Mouse (Mus musculus): ENCODE measurements around the gene Ppp3r1. TPM values are rescaled to one million over a fixed set of nuclear protein-coding genes. Genes with fewer than 3 reads are reported as not detected.

Ppp3r1 gene
- total and polyA plus RNA-seq, 2 experiments = 15.1 to 21.4 TPM

- Histone ChIP-seq H3K9ac (ENCODE audit: low read depth, low read length) (no peak overlapping the region), H3K79me2 (ENCODE audit: control insufficient read depth, insufficient read depth, low read length) (peaks cover 35% of the 10 kb centered on the region), H3K4me1 (ENCODE audit: control insufficient read depth, insufficient read depth, low read length) (peaks cover 14% of the 10 kb centered on the region), H3K4me3 (ENCODE audit: insufficient read depth, low read depth, low read length) (no peak overlapping the region), H3K27me3 (ENCODE audit: control insufficient read depth, insufficient read depth, low read length) (no peaks in the 10 kb centered on the region), H3K36me3 (ENCODE audit: control insufficient read depth, insufficient read depth, low read length) (no peaks in the 10 kb centered on the region), H3K27ac (replicated peaks; ENCODE audit: insufficient read depth, low read depth, low read length) (no peak overlapping the region)
- no peak for DNase-seq (ENCODE audit: extremely low read depth, low read depth, low spot score)
- WGBS = 86% methylated on average over 4 of the region's 4 CpGs
- TF ChIP-seq CTCF (IDR thresholded peaks at IDR 0.05; ENCODE audit: low read depth, low read length) (no peak), POLR2A (IDR thresholded peaks at IDR 0.05; ENCODE audit: extremely low read depth, insufficient read depth, low read length) (no peak)
Observed at GRCm38 (mm10) chr11:17172300-17172699, 13.2 kb downstream of the Ppp3r1 start.

DNA sequence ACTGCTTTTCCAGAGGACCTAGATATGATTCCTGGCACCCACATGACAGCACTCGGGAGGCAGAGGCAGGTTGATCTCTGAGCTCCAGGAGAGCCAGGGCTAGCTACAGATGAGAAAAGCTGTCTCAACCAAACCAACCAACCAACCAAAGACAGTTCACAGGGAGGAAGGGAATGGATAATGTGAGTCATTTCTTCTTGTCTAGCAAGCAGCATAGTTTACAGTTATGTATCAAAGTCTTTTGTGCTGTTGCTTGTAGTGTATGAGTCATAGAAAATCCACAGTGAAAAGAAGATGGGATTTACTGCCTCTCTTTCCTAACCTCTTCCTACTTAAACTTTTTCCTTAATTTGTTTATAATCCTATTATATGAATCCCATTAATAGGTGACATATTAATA is 17.6 kb downstream of the Ppp3r1 start:
- no peak overlapping the region for H3K4me3 ChIP-seq (ENCODE audit: insufficient read depth, low read depth, low read length)
- TF ChIP-seq CTCF (IDR thresholded peaks at IDR 0.05; ENCODE audit: low read depth, low read length) = no peak
- TF ChIP-seq POLR2A (IDR thresholded peaks at IDR 0.05; ENCODE audit: extremely low read depth, insufficient read depth, low read length) = no peak
- no peak for DNase-seq (ENCODE audit: extremely low read depth, low read depth, low spot score)
- H3K79me2 ChIP-seq (ENCODE audit: control insufficient read depth, insufficient read depth, low read length) = peaks cover 41% of the 10 kb centered on the region
- H3K4me1 ChIP-seq (ENCODE audit: control insufficient read depth, insufficient read depth, low read length) = no peaks in the 10 kb centered on the region; the same call in 1 of the 2 replicates
- H3K27ac ChIP-seq (replicated peaks; ENCODE audit: insufficient read depth, low read depth, low read length) = no peak overlapping the region
- H3K27me3 ChIP-seq (ENCODE audit: control insufficient read depth, insufficient read depth, low read length) = no peaks in the 10 kb centered on the region
- H3K9ac ChIP-seq (ENCODE audit: low read depth, low read length) = no peak overlapping the region
- 97% methylated on average over 1 of the region's 1 CpGs for WGBS
- no peaks in the 10 kb centered on the region for H3K36me3 ChIP-seq (ENCODE audit: control insufficient read depth, insufficient read depth, low read length)

DNA sequence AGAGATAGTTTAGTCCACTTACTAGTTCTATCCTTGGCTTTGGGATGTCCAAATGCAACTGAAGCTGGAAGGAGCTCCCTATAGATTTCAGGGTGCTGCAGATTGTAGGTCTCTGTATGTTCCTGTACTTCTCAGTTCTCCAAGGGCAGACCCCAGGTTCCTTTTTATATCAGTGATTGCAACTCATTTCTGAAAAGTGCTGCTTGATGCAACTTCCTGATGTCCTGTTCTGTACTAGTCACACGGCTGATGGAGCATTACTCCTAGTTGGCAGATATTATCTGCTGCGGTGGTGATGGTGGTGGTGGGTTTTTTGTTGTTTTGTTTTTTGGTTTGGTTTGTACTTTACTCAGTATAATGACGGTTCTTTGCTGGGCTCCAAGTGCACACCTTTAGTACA is 21.7 kb downstream of the Ppp3r1 start:
- Histone ChIP-seq H3K4me3 (ENCODE audit: insufficient read depth, low read depth, low read length) (no peak overlapping the region), H3K79me2 (ENCODE audit: control insufficient read depth, insufficient read depth, low read length) (peaks cover 24% of the 10 kb centered on the region), H3K9ac (ENCODE audit: low read depth, low read length) (no peak overlapping the region), H3K36me3 (ENCODE audit: control insufficient read depth, insufficient read depth, low read length) (no peaks in the 10 kb centered on the region; the same call in 1 of the 2 replicates), H3K27me3 (ENCODE audit: control insufficient read depth, insufficient read depth, low read length) (no peaks in the 10 kb centered on the region), H3K27ac (replicated peaks; ENCODE audit: insufficient read depth, low read depth, low read length) (no peak overlapping the region), H3K4me1 (ENCODE audit: control insufficient read depth, insufficient read depth, low read length) (no peaks in the 10 kb centered on the region; the same call in 1 of the 2 replicates)
- DNase-seq (ENCODE audit: extremely low read depth, low read depth, low spot score) = no peak
- WGBS = 72% methylated on average over 3 of the region's 3 CpGs
- TF ChIP-seq POLR2A (IDR thresholded peaks at IDR 0.05; ENCODE audit: extremely low read depth, insufficient read depth, low read length) (no peak), CTCF (IDR thresholded peaks at IDR 0.05; ENCODE audit: low read depth, low read length) (no peak)

GRCm38 (mm10) chr11:17181807-17182206 is 22.7 kb downstream of the Ppp3r1 start, which contains the start of gene Wdr92:
TSS of gene Wdr92 (plus strand) at chr11:17182107.
- TF ChIP-seq CTCF (IDR thresholded peaks at IDR 0.05; ENCODE audit: low read depth, low read length) (no peak), POLR2A (IDR thresholded peaks at IDR 0.05; ENCODE audit: extremely low read depth, insufficient read depth, low read length) (no peak)
- 74% methylated on average over 3 of the region's 3 CpGs for WGBS
- H3K9ac ChIP-seq (ENCODE audit: low read depth, low read length) = no peak within 1 kb of the TSS

DNA sequence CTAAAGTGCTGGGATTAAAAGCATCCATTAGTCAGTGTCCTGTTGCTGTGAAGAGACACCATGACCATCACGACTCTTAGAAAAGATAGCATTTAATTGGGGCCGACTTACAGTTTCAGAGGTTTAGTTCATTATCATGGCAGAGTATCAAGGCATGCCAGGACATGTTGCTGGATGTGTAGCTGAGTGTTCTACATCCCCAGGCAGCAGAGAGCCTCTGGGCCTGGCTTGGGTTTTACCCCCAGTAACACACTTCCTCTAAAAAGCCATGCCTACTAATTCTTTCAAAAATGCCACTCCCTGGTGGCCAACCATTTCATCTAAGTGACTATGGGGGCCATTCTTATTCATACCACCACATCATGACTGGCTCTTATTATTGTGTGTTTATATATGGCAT is 24.1 kb downstream of the Ppp3r1 start:
- H3K79me2 ChIP-seq (ENCODE audit: control insufficient read depth, insufficient read depth, low read length) = peaks cover 14% of the 10 kb centered on the region
- no peaks in the 10 kb centered on the region; the same call in 1 of the 2 replicates for H3K4me1 ChIP-seq (ENCODE audit: control insufficient read depth, insufficient read depth, low read length)
- no peak overlapping the region for H3K27ac ChIP-seq (replicated peaks; ENCODE audit: insufficient read depth, low read depth, low read length)
- H3K36me3 ChIP-seq (ENCODE audit: control insufficient read depth, insufficient read depth, low read length) = no peaks in the 10 kb centered on the region; the same call in 1 of the 2 replicates
- TF ChIP-seq CTCF (IDR thresholded peaks at IDR 0.05; ENCODE audit: low read depth, low read length) = no peak
- no peak overlapping the region for H3K4me3 ChIP-seq (ENCODE audit: insufficient read depth, low read depth, low read length)
- DNase-seq (ENCODE audit: extremely low read depth, low read depth, low spot score) = no peak
- no peak overlapping the region for H3K9ac ChIP-seq (ENCODE audit: low read depth, low read length)
- WGBS = 92% methylated on average over 2 of the region's 2 CpGs
- no peaks in the 10 kb centered on the region for H3K27me3 ChIP-seq (ENCODE audit: control insufficient read depth, insufficient read depth, low read length)

More at GRCm38 (mm10) chr11:17181807-17182206, 22.7 kb downstream of the Ppp3r1 start, which contains the start of gene Wdr92:
- no peaks in the 10 kb centered on the region; the same call in 1 of the 2 replicates for H3K4me1 ChIP-seq (ENCODE audit: control insufficient read depth, insufficient read depth, low read length)
- no peaks in the 10 kb centered on the region for H3K27me3 ChIP-seq (ENCODE audit: control insufficient read depth, insufficient read depth, low read length)
- peaks cover 21% of the 10 kb centered on the region for H3K79me2 ChIP-seq (ENCODE audit: control insufficient read depth, insufficient read depth, low read length)
- no peak within 1 kb of the TSS for H3K27ac ChIP-seq (replicated peaks; ENCODE audit: insufficient read depth, low read depth, low read length)
- H3K4me3 ChIP-seq (ENCODE audit: insufficient read depth, low read depth, low read length) = no peak within 1 kb of the TSS
- DNase-seq (ENCODE audit: extremely low read depth, low read depth, low spot score) = no peak
- no peaks in the 10 kb centered on the region; the same call in 1 of the 2 replicates for H3K36me3 ChIP-seq (ENCODE audit: control insufficient read depth, insufficient read depth, low read length)

GRCm38 (mm10) chr11:17187649-17188048 is 28.6 kb downstream of the Ppp3r1 start:
- Histone ChIP-seq H3K36me3 (ENCODE audit: control insufficient read depth, insufficient read depth, low read length) (no peaks in the 10 kb centered on the region; the same call in 1 of the 2 replicates), H3K9ac (ENCODE audit: low read depth, low read length) (no peak overlapping the region), H3K79me2 (ENCODE audit: control insufficient read depth, insufficient read depth, low read length) (peaks cover 2% of the 10 kb centered on the region; the same call in 1 of the 2 replicates), H3K27ac (replicated peaks; ENCODE audit: insufficient read depth, low read depth, low read length) (no peak overlapping the region), H3K4me3 (ENCODE audit: insufficient read depth, low read depth, low read length) (no peak overlapping the region), H3K27me3 (ENCODE audit: control insufficient read depth, insufficient read depth, low read length) (no peaks in the 10 kb centered on the region), H3K4me1 (ENCODE audit: control insufficient read depth, insufficient read depth, low read length) (no peaks in the 10 kb centered on the region)
- no peak for TF ChIP-seq CTCF (IDR thresholded peaks at IDR 0.05; ENCODE audit: low read depth, low read length)
- TF ChIP-seq POLR2A (IDR thresholded peaks at IDR 0.05; ENCODE audit: extremely low read depth, insufficient read depth, low read length) = no peak
- WGBS = 89% methylated on average over 3 of the region's 3 CpGs
- DNase-seq (ENCODE audit: extremely low read depth, low read depth, low spot score) = no peak
